Mouse (Mus musculus): ENCODE measurements around the gene Cnksr3.

The Cnksr3 gene

GRCm38 (mm10) chr10:7211696-7212482 is at the start of gene Cnksr3:
TSS of gene Cnksr3 (minus strand) at chr10:7212237.
- peak; percentile 96 to 99 for DNase-seq (ENCODE audit: inconsistent age in 2 of 2, low spot score in 1 of 2)

GRCm38 (mm10) chr10:7260166-7261108 is 48.4 kb upstream of the Cnksr3 start:
- DNase-seq (ENCODE audit: inconsistent age in 2 of 2, low spot score in 1 of 2), result no peak

- no peak for DNase-seq (ENCODE audit: inconsistent age in 2 of 2, low spot score in 1 of 2)
These were observed 46.6 kb upstream of the Cnksr3 start for GRCm38 (mm10) chr10:7258607-7259006.

DNA sequence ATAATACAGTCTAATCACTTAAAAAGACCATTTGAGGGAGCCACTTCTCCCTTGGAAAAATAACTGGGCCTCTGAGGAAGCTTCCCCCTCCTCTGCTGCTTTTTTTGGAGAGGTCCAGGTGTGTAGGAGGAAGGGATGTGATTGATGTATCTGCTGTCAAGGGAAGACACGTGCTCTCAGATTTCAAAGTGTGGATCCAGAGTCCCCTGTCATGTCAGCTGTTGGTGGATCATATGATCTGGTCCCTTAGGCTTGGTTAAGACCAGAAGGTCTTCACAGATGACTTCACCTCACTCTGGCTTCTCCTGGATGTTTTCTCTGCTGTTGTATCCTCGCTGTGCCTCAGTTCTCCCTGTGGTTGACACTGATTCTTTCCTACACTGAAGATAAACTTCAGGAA is 38.4 kb upstream of the Cnksr3 start:
- no peak for DNase-seq (ENCODE audit: inconsistent age in 2 of 2, low spot score in 1 of 2)

DNA sequence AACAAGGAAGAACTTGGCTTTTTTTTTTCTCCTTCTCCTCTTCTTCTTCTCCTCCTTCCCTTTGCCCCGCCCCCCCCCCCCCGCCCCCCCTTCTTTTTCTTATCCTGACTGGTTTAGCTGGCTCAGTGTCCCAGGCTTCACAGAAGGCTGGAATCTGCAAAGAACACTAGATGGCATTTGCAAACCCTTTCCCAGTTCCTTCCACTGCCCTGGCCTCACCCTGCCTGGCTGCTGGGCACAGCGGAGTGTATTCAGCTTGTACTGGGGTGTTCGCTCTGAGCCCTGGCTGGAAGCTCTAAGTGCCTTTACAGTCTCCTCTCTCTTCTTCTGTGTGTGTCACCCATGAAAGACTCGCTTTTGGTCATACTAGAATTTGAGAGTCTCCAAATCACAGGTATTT is 22.6 kb upstream of the Cnksr3 start:
- no peak for DNase-seq (ENCODE audit: inconsistent age in 2 of 2, low spot score in 1 of 2)

DNA sequence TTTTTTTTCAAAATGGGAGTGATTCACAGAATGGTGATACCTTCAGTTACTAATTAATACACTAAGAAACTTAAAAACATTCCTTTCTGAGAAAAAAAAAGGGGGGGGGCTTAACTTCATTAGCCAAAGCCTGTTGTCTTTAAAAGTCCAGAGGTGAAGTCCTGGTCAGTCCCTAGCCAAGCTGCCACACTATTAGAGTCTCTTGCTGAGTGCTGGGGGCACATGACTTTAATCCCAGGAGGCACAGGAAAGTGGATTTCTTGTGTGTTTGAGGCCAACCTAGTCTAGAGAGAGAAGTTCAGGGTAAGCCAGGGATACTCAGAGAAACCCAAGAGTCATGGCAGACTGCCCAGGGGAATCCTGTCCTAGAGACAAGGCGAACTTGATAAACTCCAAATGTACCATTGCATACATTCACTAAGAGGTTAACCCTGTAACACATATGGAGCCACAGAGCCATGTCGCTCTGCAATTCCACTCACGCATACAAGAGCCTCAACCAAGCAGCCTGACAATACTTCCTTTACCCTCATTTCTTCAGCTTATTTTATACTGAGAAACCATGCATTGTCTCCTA is 5.6 kb upstream of the Cnksr3 start:
- DNase-seq (ENCODE audit: inconsistent age in 2 of 2, low spot score in 1 of 2), result no peak

DNA sequence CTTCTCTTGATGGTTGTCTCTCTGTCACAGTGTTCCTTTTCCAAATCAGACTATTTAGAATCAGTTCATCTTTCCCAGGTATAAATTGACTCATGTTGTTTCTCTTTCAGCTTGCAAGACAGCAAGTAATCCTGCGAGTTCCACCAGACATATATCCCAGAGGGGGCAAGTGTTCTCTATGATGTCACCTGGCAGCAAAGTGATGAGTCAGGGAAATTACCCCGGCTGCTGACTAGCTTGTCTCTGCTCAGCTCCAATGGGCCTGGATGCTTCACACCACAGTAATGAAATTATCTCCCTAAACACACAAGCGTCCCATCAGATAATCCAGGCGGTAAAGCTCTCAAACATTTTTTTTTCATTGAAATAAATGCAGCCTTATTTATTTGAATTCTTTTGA is 2.7 kb upstream of the Cnksr3 start:
- peak in 1 of 2 experiments; percentile 22 for DNase-seq (ENCODE audit: inconsistent age in 2 of 2, low spot score in 1 of 2)

- DNase-seq (ENCODE audit: inconsistent age in 2 of 2, low spot score in 1 of 2), result peak in 1 of 2 experiments; percentile 59
These were observed 1.1 kb upstream of the Cnksr3 start for GRCm38 (mm10) chr10:7213066-7213630.

DNA sequence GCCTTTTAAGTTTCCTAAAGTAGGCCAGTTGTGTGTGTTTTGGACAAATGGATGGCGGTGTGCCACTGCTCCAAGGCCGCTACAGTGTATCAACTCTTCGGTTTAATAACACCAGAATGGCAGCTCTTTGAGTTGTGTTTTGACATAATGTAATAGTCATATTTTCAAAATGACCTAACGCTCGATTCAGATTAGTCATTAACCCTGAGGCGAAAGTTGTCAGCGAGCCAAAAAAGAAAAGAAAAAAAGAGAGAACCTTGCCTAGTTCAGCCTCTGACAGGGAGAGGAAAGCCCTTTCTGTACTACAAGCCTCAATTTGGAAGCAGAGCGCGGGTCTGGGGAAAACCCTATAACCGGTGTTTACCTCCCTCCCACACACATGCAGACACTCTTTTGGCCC is 500 bp upstream of the Cnksr3 start:
- DNase-seq (ENCODE audit: inconsistent age in 2 of 2, low spot score in 1 of 2), result no peak

DNA sequence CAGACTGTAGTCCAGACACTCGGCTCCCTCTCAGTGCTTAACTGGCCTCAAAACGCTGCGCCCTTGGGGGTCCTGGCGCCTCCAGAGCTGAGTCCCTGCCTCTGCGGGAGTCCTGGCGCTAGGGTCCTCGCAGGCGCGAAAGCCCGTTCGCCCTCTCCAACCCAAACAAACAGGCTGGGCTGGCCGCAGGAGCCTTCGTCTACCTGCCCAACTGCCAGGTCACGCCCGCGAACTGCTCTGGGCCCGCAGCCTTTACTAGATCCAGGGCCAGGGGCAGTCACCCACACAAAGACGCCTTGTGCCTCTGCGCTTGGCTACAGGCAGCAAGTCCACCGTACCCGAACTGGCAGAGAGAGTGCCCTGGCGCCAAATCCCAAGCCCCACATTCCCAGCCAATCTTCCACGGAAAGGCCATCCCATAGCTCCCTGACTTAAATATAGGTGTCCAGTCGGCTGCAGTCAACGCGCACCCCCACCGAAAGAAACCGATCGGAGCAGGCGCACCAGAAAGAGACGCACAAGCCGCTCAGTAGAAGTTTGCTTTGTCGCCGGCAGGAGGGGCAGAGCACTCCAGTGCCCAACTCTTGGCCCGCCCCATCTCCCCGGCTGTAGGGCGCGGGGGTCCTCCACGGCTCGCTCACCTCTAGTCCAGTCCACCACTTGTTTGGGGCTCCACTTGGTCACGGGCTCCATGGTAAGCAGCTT is 894 bp downstream of the Cnksr3 start:
- peak; percentile 87 to 96 for DNase-seq (ENCODE audit: inconsistent age in 2 of 2, low spot score in 1 of 2)

DNA sequence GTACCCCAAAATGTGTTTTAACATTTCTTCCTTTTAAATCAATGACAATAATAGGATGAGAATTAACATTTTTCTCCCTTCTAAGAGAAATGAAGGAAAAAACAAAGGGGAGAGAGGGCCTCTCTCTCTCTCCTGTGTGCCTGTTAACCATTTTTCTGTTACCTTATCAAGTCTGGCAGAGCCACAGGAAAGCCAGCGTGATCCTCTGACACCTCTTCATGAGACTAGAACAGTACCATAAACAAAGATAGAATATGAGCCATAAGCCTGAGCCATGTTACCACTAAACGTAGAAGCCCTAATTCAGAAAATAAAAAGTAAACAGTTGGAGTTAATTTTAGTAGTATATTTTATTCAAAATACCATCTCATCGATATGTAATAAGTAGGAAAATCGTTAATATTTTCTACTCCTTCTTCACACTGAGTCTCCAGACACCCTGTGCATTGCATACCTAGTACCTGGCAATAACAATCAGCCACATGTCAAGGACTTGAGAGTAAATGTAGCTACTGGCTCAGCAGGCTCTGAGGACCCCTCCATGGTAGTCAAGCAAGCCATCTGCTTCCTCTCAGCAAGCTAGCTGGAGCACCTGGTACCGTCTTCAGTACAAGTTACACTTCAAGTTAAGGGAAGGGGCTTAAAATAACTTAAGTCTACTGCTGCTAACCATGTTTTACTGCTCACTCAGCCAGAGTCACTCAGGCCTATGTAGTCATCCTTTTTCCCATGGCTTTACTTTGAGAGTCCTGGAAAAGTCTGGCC is 2.2 kb downstream of the Cnksr3 start:
- peak in 1 of 2 experiments; percentile 30 for DNase-seq (ENCODE audit: inconsistent age in 2 of 2, low spot score in 1 of 2)

- peak in 1 of 2 experiments; percentile 27 for DNase-seq (ENCODE audit: inconsistent age in 2 of 2, low spot score in 1 of 2)
These were observed 3.1 kb downstream of the Cnksr3 start for GRCm38 (mm10) chr10:7208859-7209441.

DNA sequence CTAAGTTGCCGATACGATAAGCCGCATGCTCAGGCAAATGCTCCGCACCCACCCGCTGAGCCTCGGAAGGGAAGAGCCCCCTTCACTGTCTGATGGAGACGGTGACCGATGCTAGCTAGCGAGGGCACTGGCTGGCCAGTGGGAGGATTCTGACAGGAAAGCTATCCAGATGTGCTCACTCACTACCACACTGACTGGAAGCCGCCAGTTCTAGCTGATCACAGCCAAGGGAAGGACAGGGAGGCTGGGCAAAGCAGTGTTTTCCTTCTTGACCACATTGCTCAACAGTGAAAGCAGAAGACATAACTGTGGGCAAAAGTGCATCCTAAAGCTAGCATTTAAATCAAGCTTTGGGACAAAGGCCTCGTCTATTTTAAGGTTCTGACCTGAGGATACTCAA is 4.7 kb downstream of the Cnksr3 start:
- DNase-seq (ENCODE audit: inconsistent age in 2 of 2, low spot score in 1 of 2), result peak in 1 of 2 experiments; percentile 21

DNA sequence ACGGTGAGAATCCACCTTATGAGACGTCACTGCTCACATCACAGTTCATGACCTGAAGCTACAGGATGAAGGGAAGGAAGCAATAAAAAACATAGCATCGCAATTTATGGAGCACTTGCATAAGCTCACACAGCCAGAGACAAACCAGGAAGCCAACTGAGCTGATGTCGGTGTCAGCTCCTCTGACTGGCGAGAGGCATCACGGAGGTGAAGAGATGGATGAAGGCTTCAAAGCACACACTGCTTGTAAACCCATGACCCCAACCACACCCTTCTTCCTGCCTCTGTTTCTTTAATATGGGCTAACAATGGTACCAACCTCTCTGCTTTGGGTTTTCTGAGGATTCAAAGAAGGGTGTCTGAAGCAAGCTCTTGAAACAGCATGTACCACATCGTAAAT is 5.5 kb downstream of the Cnksr3 start:
- no peak for DNase-seq (ENCODE audit: inconsistent age in 2 of 2, low spot score in 1 of 2)

GRCm38 (mm10) chr10:7205576-7205975 is 6.5 kb downstream of the Cnksr3 start:
- DNase-seq (ENCODE audit: inconsistent age in 2 of 2, low spot score in 1 of 2), result no peak

- DNase-seq (ENCODE audit: inconsistent age in 2 of 2, low spot score in 1 of 2), result peak in 1 of 2 experiments; percentile 19
These were observed 7.1 kb downstream of the Cnksr3 start for GRCm38 (mm10) chr10:7204953-7205352.

GRCm38 (mm10) chr10:7202576-7202975 is 9.5 kb downstream of the Cnksr3 start:
- peak; percentile 73 to 84 for DNase-seq (ENCODE audit: inconsistent age in 2 of 2, low spot score in 1 of 2)

- no peak for DNase-seq (ENCODE audit: inconsistent age in 2 of 2, low spot score in 1 of 2)
These were observed 11.4 kb downstream of the Cnksr3 start for GRCm38 (mm10) chr10:7200665-7201064.

- DNase-seq (ENCODE audit: inconsistent age in 2 of 2, low spot score in 1 of 2), result no peak
These were observed 13.8 kb downstream of the Cnksr3 start for GRCm38 (mm10) chr10:7198201-7198600.
